Mouse (Mus musculus): Measurements from ENCODE around the gene Exoc7.

DNA sequence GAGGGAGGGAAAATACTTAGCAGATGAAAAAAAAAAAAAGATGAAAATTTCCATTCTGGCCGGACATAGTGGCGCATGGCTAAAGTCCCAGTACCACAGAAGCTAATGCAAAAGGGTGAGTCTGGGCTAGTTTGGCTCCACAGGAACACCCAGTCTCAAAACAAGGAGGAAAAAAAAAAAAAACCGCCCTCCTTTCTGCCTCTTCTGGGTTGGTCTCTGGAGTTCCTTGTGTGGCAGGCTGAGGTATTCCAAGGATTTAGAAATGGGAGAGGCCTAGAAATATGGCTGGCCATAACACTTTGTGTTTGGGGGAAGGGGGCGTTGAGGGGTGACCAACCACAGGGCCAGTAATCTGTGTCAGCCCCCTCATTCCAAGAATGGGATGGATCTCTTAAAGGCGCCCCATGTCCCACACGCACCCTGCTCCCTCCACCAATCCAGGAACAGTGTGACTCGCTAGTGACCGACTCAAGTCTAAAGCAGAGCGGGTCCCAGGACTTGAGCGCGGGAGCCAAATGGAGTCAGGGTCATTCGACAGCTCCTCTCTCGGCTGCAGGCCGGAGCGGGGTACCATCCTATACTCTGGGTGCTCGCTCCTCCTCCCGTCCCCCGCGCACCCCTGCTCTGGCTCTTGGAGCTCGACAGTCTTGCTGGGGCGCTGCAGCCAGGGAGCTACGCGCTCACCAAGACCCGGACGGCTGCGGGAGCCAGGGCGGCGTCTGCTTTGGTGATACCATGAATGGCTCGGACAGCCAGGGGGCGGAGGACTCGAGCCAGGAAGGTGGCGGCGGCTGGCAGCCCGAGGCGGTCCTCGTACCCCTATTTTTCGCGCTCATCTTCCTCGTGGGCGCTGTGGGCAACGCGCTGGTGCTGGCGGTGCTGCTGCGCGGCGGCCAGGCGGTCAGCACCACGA is 26.0 kb downstream of the Exoc7 start, which contains the start of gene Galr2:
- TF ChIP-seq CTCF (IDR thresholded peaks at IDR 0.05; ENCODE audit: low read depth, low read length) (no peak), EP300 (IDR thresholded peaks at IDR 0.05; ENCODE audit: insufficient read depth, low read depth, low read length) (no peak), POLR2A (IDR thresholded peaks at IDR 0.05; ENCODE audit: insufficient read depth, low read length) (no peak)
